Mouse (Mus musculus) MEL (cell line): ENCODE data around the gene Tnpo1. TPM values are rescaled to one million over a fixed set of nuclear protein-coding genes. Genes with fewer than 3 reads are reported as not detected.

ENCODE experiments used
- DNase-seq: peaks from one replicate; pipeline ENCODE4 v3.0.0; 2011; ENCODE audit warnings: low read depth, low spot score
- H3K27ac ChIP-seq: 2 replicates; pipeline ENCODE4 v1.5.1; 2012; ENCODE audit warnings: low read depth, mild to moderate bottlenecking, control low read depth, low read length, moderate library complexity; ENCODE audit not compliant: control insufficient read depth
- H3K27me3 ChIP-seq, 2 experiments: fragments of 150-350 bp in 1 of 2; sonication (generic) in 1 of 2; 2 replicates each; pipeline ENCODE4 v1.6.1; 2012; ENCODE audit warnings: low read length in 2 of 2, mild to moderate bottlenecking in 2 of 2, improper control_type of control experiment in 1 of 2, moderate library complexity in 1 of 2; ENCODE audit not compliant: insufficient read depth in 2 of 2, control insufficient read depth in 1 of 2
- H3K36me3 ChIP-seq, 2 experiments: 2 replicates each; pipeline ENCODE4 v1.6.1; 2012 to 2014; ENCODE audit warnings: low read length in 2 of 2, improper control_type of control experiment in 1 of 2, inconsistent platforms in 1 of 2, mild to moderate bottlenecking in 1 of 2; ENCODE audit not compliant: insufficient read depth in 2 of 2, control insufficient read depth in 1 of 2
- H3K4me1 ChIP-seq, 2 experiments: fragments of 150-350 bp in 1 of 2; sonication (generic) in 1 of 2; 2 replicates each; pipeline ENCODE4 v1.6.1; 2012; ENCODE audit warnings: low read length in 2 of 2, improper control_type of control experiment in 1 of 2, mild to moderate bottlenecking in 1 of 2; ENCODE audit not compliant: insufficient read depth in 2 of 2, control insufficient read depth in 1 of 2
- H3K4me3 ChIP-seq, 2 experiments: fragments of 150-350 bp in 1 of 2; sonication (generic) in 1 of 2; 2 replicates each; pipeline ENCODE4 v1.5.1; 2012; ENCODE audit warnings: low read depth in 2 of 2, low read length in 2 of 2, mild to moderate bottlenecking in 2 of 2, moderate library complexity in 2 of 2, control low read depth in 1 of 2, improper control_type of control experiment in 1 of 2; ENCODE audit not compliant: control insufficient read depth in 1 of 2, insufficient read depth in 1 of 2
- H3K79me2 ChIP-seq: 2 replicates; pipeline ENCODE4 v1.6.1; 2012; ENCODE audit warnings: mild to moderate bottlenecking, low read length, moderate library complexity; ENCODE audit not compliant: control insufficient read depth, poor library complexity, insufficient read depth
- H3K9ac ChIP-seq: 2 replicates; pipeline ENCODE4 v1.6.1; 2012; ENCODE audit warnings: low read depth, mild to moderate bottlenecking, control low read depth, low read length, moderate library complexity; ENCODE audit not compliant: control insufficient read depth, poor library complexity, severe bottlenecking
- H3K9me3 ChIP-seq: fragments of 150-350 bp; sonication (generic); replicated peaks from 2 replicates; pipeline ENCODE4 v1.6.1; 2012; ENCODE audit warnings: mild to moderate bottlenecking, low read length, improper control_type of control experiment, moderate library complexity; ENCODE audit not compliant: insufficient read depth
- BHLHE40 ChIP-seq: IDR thresholded peaks from 2 replicates; pipeline ENCODE4 v1.6.1; 2012; ENCODE audit warnings: low read depth, mild to moderate bottlenecking, inconsistent platforms, low read length, improper control_type of control experiment, borderline replicate concordance
- CHD1 ChIP-seq: IDR thresholded peaks from 2 replicates; pipeline ENCODE4 v1.6.1; 2012; ENCODE audit warnings: low read depth, mild to moderate bottlenecking, inconsistent platforms, low read length, improper control_type of control experiment
- CHD2 ChIP-seq: IDR thresholded peaks from 2 replicates; pipeline ENCODE4 v1.6.1; 2011; ENCODE audit warnings: low read length, improper control_type of control experiment
- HCFC1 ChIP-seq: IDR thresholded peaks from 2 replicates; pipeline ENCODE4 v1.6.1; 2012; ENCODE audit warnings: low read depth, mild to moderate bottlenecking, inconsistent platforms, low read length, improper control_type of control experiment, moderate library complexity
- JUND ChIP-seq: IDR thresholded peaks from 2 replicates; pipeline ENCODE4 v1.6.1; 2011; ENCODE audit warnings: low read depth, mild to moderate bottlenecking, improper control_type of control experiment, low read length
- MAFK ChIP-seq: IDR thresholded peaks from 2 replicates; pipeline ENCODE4 v1.6.1; 2011; ENCODE audit warnings: low read depth, mild to moderate bottlenecking, low read length, improper control_type of control experiment, borderline replicate concordance
- MAX ChIP-seq: IDR thresholded peaks from 2 replicates; pipeline ENCODE4 v1.6.1; 2011; ENCODE audit warnings: low read length, improper control_type of control experiment
- MAZ ChIP-seq: IDR thresholded peaks from 2 replicates; pipeline ENCODE4 v1.6.1; 2012; ENCODE audit warnings: low read depth, mild to moderate bottlenecking, inconsistent platforms, low read length, improper control_type of control experiment
- NELFE ChIP-seq: IDR thresholded peaks from 2 replicates; pipeline ENCODE4 v1.6.1; 2011; ENCODE audit warnings: low read depth, low read length, improper control_type of control experiment
- NRF1 ChIP-seq: IDR thresholded peaks from 2 replicates; pipeline ENCODE4 v1.6.1; 2014; ENCODE audit warnings: low read depth, mild to moderate bottlenecking, inconsistent platforms, low read length, improper control_type of control experiment, moderate library complexity; ENCODE audit not compliant: poor library complexity, insufficient read depth, severe bottlenecking
- RCOR1 ChIP-seq: IDR thresholded peaks from 2 replicates; pipeline ENCODE4 v1.6.1; 2012; ENCODE audit warnings: low read depth, mild to moderate bottlenecking, inconsistent platforms, low read length, improper control_type of control experiment
- SMC3 ChIP-seq: IDR thresholded peaks from 2 replicates; pipeline ENCODE4 v1.6.1; 2011; ENCODE audit warnings: low read depth, low read length, improper control_type of control experiment
- TAL1 ChIP-seq: IDR thresholded peaks from 2 replicates; pipeline ENCODE4 v1.6.1; 2012; ENCODE audit warnings: mild to moderate bottlenecking, inconsistent platforms, low read length, moderate library complexity, mixed read lengths
- TCF12 ChIP-seq: IDR thresholded peaks from 2 replicates; pipeline ENCODE4 v1.6.1; 2014; ENCODE audit warnings: low read depth, mild to moderate bottlenecking, inconsistent platforms, low read length, improper control_type of control experiment, moderate library complexity
- USF2 ChIP-seq, 2 experiments: IDR thresholded peaks; 2 replicates each; pipeline ENCODE4 v1.6.1; 2011 to 2012; ENCODE audit warnings: improper control_type of control experiment in 2 of 2, low read length in 2 of 2, borderline replicate concordance in 1 of 2, inconsistent platforms in 1 of 2, low read depth in 1 of 2, mild to moderate bottlenecking in 1 of 2; ENCODE audit not compliant: insufficient read depth in 1 of 2
- ZKSCAN1 ChIP-seq: IDR thresholded peaks from 2 replicates; pipeline ENCODE4 v1.6.1; 2012; ENCODE audit warnings: low read depth, mild to moderate bottlenecking, inconsistent platforms, low read length, improper control_type of control experiment, moderate library complexity
- ZMIZ1 ChIP-seq: IDR thresholded peaks from 2 replicates; pipeline ENCODE4 v1.6.1; 2012; ENCODE audit warnings: low read depth, mild to moderate bottlenecking, inconsistent platforms, low read length, improper control_type of control experiment, moderate library complexity
- ZNF384 ChIP-seq: IDR thresholded peaks from 2 replicates; pipeline ENCODE4 v1.6.1; 2012; ENCODE audit warnings: low read depth, mild to moderate bottlenecking, inconsistent platforms, low read length, improper control_type of control experiment
- polyA plus RNA-seq, 2 experiments: library from polyadenylated mRNA; stranded (reverse) in 1 of 2; unstranded in 1 of 2; fragments of >175 nt in 1 of 2; fragments of >200 nt in 1 of 2; gene quantifications; 2 replicates each; pipeline versions ENCODE4 v1.2.1 to v1.2.4; 2012; ENCODE audit warnings: low replicate concordance in 2 of 2, low read depth in 1 of 2; ENCODE audit not compliant: insufficient read length in 2 of 2, insufficient read depth in 1 of 2, missing spikeins in 1 of 2
- total RNA-seq: library from RNA; depleted of rRNA; stranded (reverse); fragments of 300-350 nt; gene quantifications from 2 replicates; pipeline ENCODE4 v1.2.3, GENCODE M21; 2012

Tnpo1 gene
- total and polyA plus RNA-seq, 3 experiments = 48.0 to 123 (median 89.6) TPM

DNA sequence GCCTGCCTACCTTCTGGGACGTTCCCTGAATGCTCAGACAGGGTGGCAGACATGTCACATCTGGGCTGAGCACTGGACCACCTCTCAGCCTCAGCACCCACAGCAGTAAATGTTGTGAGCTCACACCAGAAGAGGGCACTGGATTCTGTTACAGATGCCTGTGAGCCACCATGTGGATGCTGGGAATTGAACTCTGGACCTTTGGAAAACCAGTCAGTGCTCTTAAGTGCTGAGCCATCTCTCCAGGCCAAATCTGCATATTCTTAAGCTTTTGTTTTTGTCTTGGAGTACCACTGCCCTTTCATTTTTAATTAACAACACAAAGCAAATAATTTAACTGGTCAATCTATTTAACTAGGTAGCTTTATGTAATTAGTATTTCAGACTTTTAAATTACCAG is 44.2 kb downstream of the Tnpo1 start:
- Histone ChIP-seq H3K27ac (no peak overlapping the region), H3K9me3 (no peaks in the 10 kb centered on the region), H3K9ac (no peak overlapping the region), H3K79me2 (peaks cover 11% of the 10 kb centered on the region), H3K4me3 (no peak overlapping the region), H3K27me3 (no peaks in the 10 kb centered on the region), H3K36me3 (peaks cover 2 to 50% of the 10 kb centered on the region in 2 experiments; a peak in 2 of 4 replicates), H3K4me1 (no peaks in the 10 kb centered on the region)
- TF ChIP-seq MAZ = no peak
- TF ChIP-seq NELFE = no peak
- no peak for TF ChIP-seq TCF12
- TF ChIP-seq NRF1 = no peak
- no peak for TF ChIP-seq CHD1
- DNase-seq = no peak

DNA sequence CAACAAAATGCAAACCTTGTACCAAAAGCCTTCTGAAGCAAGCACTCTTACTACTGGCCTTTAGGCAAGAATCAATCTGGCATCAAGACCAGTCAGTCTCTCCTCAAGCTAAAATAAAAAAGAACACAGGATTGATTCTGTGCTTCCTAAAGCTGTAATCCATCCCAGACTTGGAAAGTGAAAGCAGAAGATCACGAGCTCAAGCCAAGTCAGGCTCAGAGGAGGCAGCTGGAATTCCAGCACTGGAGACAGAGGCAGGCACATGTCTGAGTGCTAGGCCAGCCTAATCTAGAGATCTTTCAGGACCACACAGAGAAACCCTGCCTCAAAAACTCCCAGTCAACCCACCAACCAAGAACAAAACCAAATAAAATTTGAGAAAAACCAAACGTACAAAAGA is 45.8 kb downstream of the Tnpo1 start:
- Histone ChIP-seq H3K4me1 (no peaks in the 10 kb centered on the region), H3K9ac (no peak overlapping the region), H3K9me3 (no peaks in the 10 kb centered on the region), H3K36me3 (peaks cover 0 to 55% of the 10 kb centered on the region in 2 experiments; a peak in 2 of 4 replicates), H3K27ac (no peak overlapping the region), H3K4me3 (no peak overlapping the region), H3K79me2 (peaks cover 7% of the 10 kb centered on the region), H3K27me3 (no peaks in the 10 kb centered on the region)
- TF ChIP-seq MAX = no peak
- TF ChIP-seq TAL1 = no peak
- no peak for TF ChIP-seq ZNF384
- TF ChIP-seq SMC3 = no peak
- TF ChIP-seq CHD1 = no peak
- no peak for TF ChIP-seq USF2 (IDR thresholded peaks at IDR 0.05; ENCODE audit: borderline replicate concordance in 1 of 2, insufficient read depth in 1 of 2, low read depth in 1 of 2, low read length in 2 of 2)
- TF ChIP-seq CHD2 = no peak
- TF ChIP-seq RCOR1 = no peak
- TF ChIP-seq BHLHE40 = no peak
- TF ChIP-seq MAFK = no peak
- no peak for TF ChIP-seq NELFE
- no peak for TF ChIP-seq ZMIZ1
- no peak for TF ChIP-seq ZKSCAN1
- no peak for TF ChIP-seq JUND
- TF ChIP-seq HCFC1 = no peak
- DNase-seq = no peak
